Mouse (Mus musculus) A20 (cell line): ENCODE results near the gene Sipa1.

ENCODE experiments used
- DNase-seq: peaks from one replicate; pipeline ENCODE4 v3.0.0-alpha.2; 2011; ENCODE audit warnings: low read depth, low spot score

Sipa1 gene

GRCm38 (mm10) chr19:5605126-5605525, 58.4 kb downstream of the Sipa1 start:
- no peak for DNase-seq

- DNase-seq, result no peak
Observed at GRCm38 (mm10) chr19:5603664-5604063, 59.8 kb downstream of the Sipa1 start.

GRCm38 (mm10) chr19:5601752-5602541, 61.6 kb downstream of the Sipa1 start, which contains the start of gene Rnaseh2c:
TSS of gene Rnaseh2c (plus strand) at chr19:5601873.
- DNase-seq, result peak; percentile 89
